Mouse (Mus musculus): ENCODE data around the gene Olfr8. TPM values are rescaled to one million over a fixed set of nuclear protein-coding genes. Genes with fewer than 3 reads are reported as not detected.
"Not testable (repeated sequence)": the region's sequence is repeated elsewhere in the genome, so short reads cannot be mapped to it uniquely, and the experiment has no call there.

The Olfr8 gene
- polyA plus RNA-seq (2014; fragmentation: Nextera tagmentation; extraction: Ambion mirVana): not detected in 2 replicates

- WGBS: 70% methylated on average over 1 of the region's 1 CpGs
- H3K4me1 ChIP-seq (replicated peaks; ENCODE audit: control insufficient read depth, insufficient read depth, low read length); H3K27me3 ChIP-seq (replicated peaks; ENCODE audit: control insufficient read depth, insufficient read depth, low read length); H3K4me2 ChIP-seq; DNase-seq (ENCODE audit: low spot score); H3K36me3 ChIP-seq (ENCODE audit: control insufficient read depth, insufficient read depth, low read length); H3K27ac ChIP-seq (ENCODE audit: low read depth, low read length); ATAC-seq (replicated peaks; ENCODE audit: low FRiP score); H3K9ac ChIP-seq (ENCODE audit: low read depth, low read length); H3K9me3 ChIP-seq (ENCODE audit: control insufficient read depth, low read length); H3K4me3 ChIP-seq (ENCODE audit: low read depth, low read length): not testable (repeated sequence)
Measured at GRCm38 (mm10) chr10:78950336-78950735, at the start of gene Olfr8. Gene Olfr8, plus strand, starts transcription at chr10:78950636.

GRCm38 (mm10) chr10:78912871-78913270, 37.6 kb upstream of the Olfr8 start, which contains the start of gene Olfr1354:
Gene Olfr1354, plus strand, starts transcription at chr10:78913171.
- ATAC-seq (replicated peaks; ENCODE audit: low FRiP score): not testable (repeated sequence)

DNA sequence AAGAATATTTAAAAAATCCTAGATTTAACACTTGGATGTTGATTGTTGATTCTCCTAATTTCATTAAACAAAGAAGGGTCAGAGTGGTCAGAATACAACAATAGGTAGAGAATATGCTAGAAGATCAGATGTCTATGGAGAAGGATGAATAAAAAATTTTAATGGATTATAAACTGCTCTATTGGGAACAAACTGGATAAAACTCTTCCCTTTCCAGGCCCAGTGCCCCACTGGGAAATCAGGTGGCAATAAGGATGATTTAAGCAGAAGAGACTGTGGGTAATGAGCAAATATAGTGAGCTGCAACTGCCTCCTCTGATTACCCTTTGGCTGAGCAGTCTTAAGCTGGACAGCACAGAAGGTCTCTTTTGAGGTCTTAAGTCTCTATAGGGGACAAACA, 12.6 kb downstream of the Olfr8 start, which contains the start of gene Olfr1353:
TSS of gene Olfr1353 (plus strand) at position 301 of the 400 bp plus-strand sequence.
- not testable (repeated sequence) for H3K27ac ChIP-seq (ENCODE audit: low read depth, low read length); DNase-seq (ENCODE audit: low spot score); H3K9me3 ChIP-seq (ENCODE audit: control insufficient read depth, low read length); H3K36me3 ChIP-seq (ENCODE audit: control insufficient read depth, insufficient read depth, low read length); H3K4me1 ChIP-seq (replicated peaks; ENCODE audit: control insufficient read depth, insufficient read depth, low read length); H3K27me3 ChIP-seq (replicated peaks; ENCODE audit: control insufficient read depth, insufficient read depth, low read length); H3K4me2 ChIP-seq; H3K9ac ChIP-seq (ENCODE audit: low read depth, low read length); H3K4me3 ChIP-seq (ENCODE audit: low read depth, low read length); ATAC-seq (replicated peaks; ENCODE audit: low FRiP score)

More at GRCm38 (mm10) chr10:78912871-78913270, 37.6 kb upstream of the Olfr8 start, which contains the start of gene Olfr1354:
- 68% methylated on average over 1 of the region's 1 CpGs for WGBS
- H3K27me3 ChIP-seq (replicated peaks; ENCODE audit: control insufficient read depth, insufficient read depth, low read length); H3K36me3 ChIP-seq (ENCODE audit: control insufficient read depth, insufficient read depth, low read length); H3K9ac ChIP-seq (ENCODE audit: low read depth, low read length); DNase-seq (ENCODE audit: low spot score); H3K27ac ChIP-seq (ENCODE audit: low read depth, low read length); H3K4me3 ChIP-seq (ENCODE audit: low read depth, low read length); H3K4me2 ChIP-seq; H3K9me3 ChIP-seq (ENCODE audit: control insufficient read depth, low read length); H3K4me1 ChIP-seq (replicated peaks; ENCODE audit: control insufficient read depth, insufficient read depth, low read length): not testable (repeated sequence)

GRCm38 (mm10) chr10:78980750-78981149, 30.3 kb downstream of the Olfr8 start, which contains the start of gene Olfr1352:
Gene Olfr1352, plus strand, starts transcription at chr10:78981050.
- no peaks in the 10 kb centered on the region for H3K9me3 ChIP-seq (ENCODE audit: control insufficient read depth, low read length)
- no peak within 1 kb of the TSS for H3K9ac ChIP-seq (ENCODE audit: low read depth, low read length)
- H3K4me2 ChIP-seq: no peak within 1 kb of the TSS
- DNase-seq (ENCODE audit: low spot score) (no peak), ATAC-seq (replicated peaks; ENCODE audit: low FRiP score) (no peak)
- H3K36me3 ChIP-seq (ENCODE audit: control insufficient read depth, insufficient read depth, low read length): no peaks in the 10 kb centered on the region
- H3K4me3 ChIP-seq (ENCODE audit: low read depth, low read length): no peak within 1 kb of the TSS
- H3K27me3 ChIP-seq (replicated peaks; ENCODE audit: control insufficient read depth, insufficient read depth, low read length): no peaks in the 10 kb centered on the region
- no peaks in the 10 kb centered on the region for H3K4me1 ChIP-seq (replicated peaks; ENCODE audit: control insufficient read depth, insufficient read depth, low read length)
- no peak within 1 kb of the TSS for H3K27ac ChIP-seq (ENCODE audit: low read depth, low read length)

Other genes starting within 250 kb of the Olfr8 start
- gene Casp14, start 232.3 kb upstream of the Olfr8 start, polyA plus RNA-seq (2014; fragmentation: Nextera tagmentation; extraction: Ambion mirVana): not detected in 2 replicates
- gene Ccdc105, start 197.6 kb upstream of the Olfr8 start, polyA plus RNA-seq (2014; fragmentation: Nextera tagmentation; extraction: Ambion mirVana): not detected in 2 replicates
- 0.45 and 0.73 TPM in 2 replicates for gene Slc1a6, start 170.1 kb upstream of the Olfr8 start, polyA plus RNA-seq (2014; fragmentation: Nextera tagmentation; extraction: Ambion mirVana)
- gene Olfr1356, start 98.5 kb upstream of the Olfr8 start, polyA plus RNA-seq (2014; fragmentation: Nextera tagmentation; extraction: Ambion mirVana): not detected in 2 replicates
- not detected in 2 replicates for gene Olfr1355, start 75.1 kb upstream of the Olfr8 start, polyA plus RNA-seq (2014; fragmentation: Nextera tagmentation; extraction: Ambion mirVana)
- not detected in 2 replicates for gene Olfr1354, start 37.5 kb upstream of the Olfr8 start, polyA plus RNA-seq (2014; fragmentation: Nextera tagmentation; extraction: Ambion mirVana)
- not detected in 2 replicates for gene Olfr1353, start 12.7 kb downstream of the Olfr8 start, polyA plus RNA-seq (2014; fragmentation: Nextera tagmentation; extraction: Ambion mirVana)
- not detected in 2 replicates for gene Olfr1352, start 30.4 kb downstream of the Olfr8 start, polyA plus RNA-seq (2014; fragmentation: Nextera tagmentation; extraction: Ambion mirVana)
- gene Olfr1351, start 61.8 kb downstream of the Olfr8 start, polyA plus RNA-seq (2014; fragmentation: Nextera tagmentation; extraction: Ambion mirVana): not detected in 2 replicates
- gene Olfr57, start 78.1 kb downstream of the Olfr8 start, polyA plus RNA-seq (2014; fragmentation: Nextera tagmentation; extraction: Ambion mirVana): not detected in 2 replicates
- gene 2610008E11Rik, start 147.0 kb downstream of the Olfr8 start, polyA plus RNA-seq (2014; fragmentation: Nextera tagmentation; extraction: Ambion mirVana): 14.1 TPM in 2 replicates
- gene Vmn2r80, start 198.1 kb downstream of the Olfr8 start, polyA plus RNA-seq (2014; fragmentation: Nextera tagmentation; extraction: Ambion mirVana): not detected in 2 replicates

Measured in liver, embryonic 11.5 days (tissue).